Mouse (Mus musculus): ENCODE results near the gene Ptger1.

The Ptger1 gene

DNA sequence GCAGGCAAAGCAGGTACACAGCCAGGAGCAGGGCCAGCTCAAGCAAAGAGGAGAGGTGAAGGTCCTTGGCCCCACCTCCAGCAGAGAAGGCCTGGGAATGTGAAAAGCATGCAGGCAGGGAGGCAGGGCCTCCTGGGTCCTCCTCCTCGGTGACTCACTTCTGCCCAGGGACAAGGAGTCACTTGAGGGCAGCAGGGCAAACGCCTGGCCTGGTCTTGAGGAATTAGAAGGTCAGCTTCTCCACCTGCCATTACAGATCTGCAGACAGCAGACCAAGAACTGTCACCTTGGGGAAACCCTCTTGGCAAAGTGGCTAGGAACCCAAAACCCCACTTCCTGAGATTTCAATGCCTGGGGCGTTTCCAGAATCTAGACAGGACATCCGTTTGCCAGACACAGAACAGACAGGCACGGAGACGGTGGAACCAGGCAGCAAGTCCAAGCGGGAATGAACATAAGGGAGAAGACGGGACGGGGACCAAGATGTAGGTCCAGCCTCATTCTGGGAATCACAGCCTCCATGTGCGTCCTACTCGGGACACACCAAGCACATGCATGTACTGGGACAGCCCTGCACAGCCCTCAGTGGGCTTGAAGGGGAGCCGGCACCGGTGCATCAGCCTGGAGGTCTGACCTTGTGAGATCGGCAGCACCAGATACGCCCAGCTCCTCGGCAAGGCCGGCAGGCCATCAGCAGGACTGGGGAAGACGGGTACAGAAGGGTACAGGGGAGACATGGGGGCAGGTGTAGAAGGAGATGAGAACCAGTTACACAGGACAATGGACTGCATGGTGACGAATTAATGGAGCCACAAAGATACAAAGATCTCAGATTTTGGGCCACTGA, 31.1 kb downstream of the Ptger1 start:
- no peak for DNase-seq (ENCODE audit: low spot score)

DNA sequence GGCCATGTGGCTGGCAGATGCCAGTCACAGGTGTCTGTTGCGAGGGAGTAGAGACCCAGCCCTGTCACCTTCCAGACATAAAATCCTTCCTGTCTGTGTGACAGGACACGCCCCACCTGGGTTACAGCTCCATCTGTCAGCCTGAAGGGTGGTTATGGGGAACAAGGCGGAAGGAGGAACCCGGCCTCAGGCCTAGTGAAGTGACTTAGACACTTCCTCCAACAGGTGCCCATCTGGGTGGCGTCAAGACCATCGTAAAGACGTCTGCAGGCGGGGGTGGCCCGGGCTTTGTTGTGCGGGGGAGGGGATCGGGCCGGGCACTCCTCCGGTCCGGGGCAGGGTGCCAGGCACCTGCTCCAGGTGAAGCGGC, 31.8 kb downstream of the Ptger1 start:
- DNase-seq (ENCODE audit: low spot score), result no peak

DNA sequence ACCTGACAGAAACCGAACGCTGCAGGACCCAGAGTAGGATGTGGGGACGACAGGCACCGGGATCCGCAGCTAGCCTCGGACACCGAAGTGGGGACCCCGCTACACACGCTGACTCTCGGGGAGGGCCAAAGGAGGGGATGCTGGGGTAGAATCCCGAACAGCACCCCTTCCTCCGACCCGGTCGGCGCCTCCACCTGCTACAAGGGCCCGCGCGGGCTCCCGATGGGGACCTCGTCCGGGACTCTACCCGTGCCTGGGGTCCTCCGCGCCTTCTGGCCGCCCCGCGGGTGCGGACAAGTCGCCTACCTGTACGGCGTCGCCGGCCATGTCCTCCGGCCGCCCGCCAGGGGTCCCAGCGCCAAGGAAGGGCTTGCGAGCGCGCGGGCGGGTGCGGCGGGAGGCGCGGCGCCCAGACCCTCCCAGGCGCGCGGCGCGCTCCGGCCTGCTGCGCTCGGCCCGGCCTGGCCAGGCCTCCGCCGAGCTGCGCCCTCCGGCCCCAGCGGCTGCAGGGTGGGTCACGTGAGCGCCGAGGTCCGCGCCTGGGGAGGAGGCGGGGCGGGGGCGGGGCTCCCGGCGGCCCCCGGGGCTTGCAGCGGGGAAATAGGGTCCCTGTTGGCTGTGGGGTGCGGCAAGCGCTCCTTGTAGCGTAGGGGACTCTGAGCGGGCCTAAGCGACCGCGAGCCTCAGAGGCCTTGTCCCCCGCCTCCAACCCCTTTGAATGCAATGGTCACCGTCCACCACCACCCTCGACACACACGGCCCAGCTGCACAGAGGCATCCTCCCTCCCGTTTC, 32.4 kb downstream of the Ptger1 start, which contains the start of gene Pkn1:
Gene Pkn1 (minus strand): TSS at position 519 of the 793 bp plus-strand sequence.
- DNase-seq (ENCODE audit: low spot score), result peak; percentile 62

DNA sequence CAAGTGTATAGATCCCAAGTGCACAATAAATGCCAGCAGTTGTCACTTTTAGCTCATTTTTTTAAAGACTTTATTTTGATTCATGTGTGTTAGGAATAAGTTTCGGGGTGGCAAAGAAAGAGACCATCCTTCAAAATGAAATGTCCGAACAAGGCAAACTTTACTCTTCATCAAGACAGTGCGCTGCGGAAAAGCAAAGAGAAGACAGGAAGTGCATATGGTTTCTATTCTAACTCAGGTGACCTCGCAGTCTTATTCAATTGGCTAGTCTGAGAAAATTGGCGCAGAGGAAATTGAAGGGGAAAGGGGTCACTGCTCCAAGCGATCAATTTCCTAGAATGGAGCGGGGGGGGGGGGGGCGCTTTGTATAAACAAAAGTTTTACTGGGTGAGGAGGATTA, 33.1 kb downstream of the Ptger1 start:
- no peak for DNase-seq (ENCODE audit: low spot score)

DNA sequence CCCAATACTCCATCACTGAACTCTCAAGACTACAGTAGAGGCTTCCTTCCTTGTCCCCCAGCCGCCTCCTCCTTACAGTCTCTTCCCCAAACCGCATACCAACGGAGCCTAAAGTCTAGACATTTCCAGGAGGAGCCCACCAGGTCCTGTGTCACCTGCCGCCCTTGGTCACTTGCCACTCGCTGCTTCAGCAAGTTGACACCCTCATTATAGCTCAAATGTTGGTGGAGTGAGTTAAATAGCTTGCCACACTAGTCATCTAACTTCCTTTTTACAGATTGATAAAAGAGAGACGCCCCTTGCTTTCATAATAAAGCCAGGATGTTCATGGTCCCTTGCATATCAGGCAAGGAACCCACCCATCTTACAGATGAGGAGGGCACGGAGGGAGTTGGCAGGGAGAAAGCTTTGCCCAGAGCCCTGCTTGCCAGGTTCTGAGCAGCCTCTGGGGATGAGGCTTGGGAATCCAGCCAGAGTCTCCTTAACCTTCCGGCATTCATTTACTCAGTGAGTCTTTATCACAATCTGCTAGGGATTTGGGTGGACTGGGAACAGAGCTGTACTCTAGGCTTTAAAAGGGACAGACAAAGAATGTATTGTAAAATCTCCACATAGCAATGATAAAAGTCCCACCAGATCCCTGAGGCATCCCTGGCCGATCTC, 34.1 kb downstream of the Ptger1 start:
- no peak for DNase-seq (ENCODE audit: low spot score)

DNA sequence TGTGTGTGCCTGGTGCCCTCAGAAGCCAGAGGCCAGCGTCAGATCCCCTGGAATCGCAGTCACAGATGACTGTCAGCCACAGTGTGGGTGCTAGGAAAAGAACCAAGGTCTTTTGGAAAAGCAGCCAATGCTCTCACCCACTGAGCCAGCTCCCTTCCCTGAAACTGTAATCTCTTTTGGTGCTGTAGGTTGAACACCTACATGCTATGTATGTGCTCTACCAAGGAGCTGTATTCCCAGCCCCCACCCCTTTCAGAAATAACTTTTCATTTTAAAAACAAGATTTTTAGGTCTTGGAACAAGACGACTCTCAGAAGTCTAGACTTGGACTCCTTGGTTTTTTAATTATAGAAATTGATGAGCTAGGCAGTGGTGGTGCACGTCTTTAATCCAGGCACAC, 36.9 kb downstream of the Ptger1 start:
- no peak for DNase-seq (ENCODE audit: low spot score)

DNA sequence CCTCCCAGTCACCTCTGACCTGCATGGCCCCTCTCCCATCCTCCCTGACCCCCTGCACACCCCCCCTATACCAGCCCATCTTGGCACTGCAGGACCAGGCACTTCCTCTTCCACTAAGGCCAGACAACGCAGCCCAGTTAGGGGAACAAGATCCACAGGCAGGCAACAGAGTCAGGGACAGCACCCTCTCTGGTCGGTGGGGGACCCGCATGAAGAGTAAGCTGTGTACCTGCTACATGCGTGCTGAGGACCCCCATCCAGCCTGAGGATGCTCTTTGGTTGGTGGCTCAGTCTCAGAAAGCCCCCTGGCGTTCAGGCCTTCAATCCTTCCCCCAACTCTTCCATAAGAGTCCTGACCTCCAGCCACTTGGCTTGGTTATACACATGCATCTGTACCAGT, 39.9 kb downstream of the Ptger1 start:
- DNase-seq (ENCODE audit: low spot score), result no peak

DNA sequence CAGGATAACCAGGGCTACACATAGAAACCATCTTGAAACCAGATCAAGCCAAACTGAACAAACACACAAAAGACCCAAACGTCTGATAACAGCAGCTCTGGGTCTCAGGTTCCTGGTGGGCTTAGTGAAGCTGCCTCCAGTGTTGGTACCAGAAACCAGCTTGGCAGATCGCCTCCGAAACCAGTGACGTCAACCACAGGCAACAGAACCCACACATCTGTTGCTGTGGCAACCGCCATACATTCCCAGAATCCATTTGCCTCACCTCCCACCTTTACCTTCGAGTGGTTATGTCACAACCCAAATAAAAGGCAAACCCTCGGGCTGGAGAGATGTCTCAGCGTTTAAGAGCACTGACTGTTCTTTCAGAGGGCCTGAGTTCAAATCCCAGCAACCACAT, 41.1 kb downstream of the Ptger1 start:
- no peak for DNase-seq (ENCODE audit: low spot score)

DNA sequence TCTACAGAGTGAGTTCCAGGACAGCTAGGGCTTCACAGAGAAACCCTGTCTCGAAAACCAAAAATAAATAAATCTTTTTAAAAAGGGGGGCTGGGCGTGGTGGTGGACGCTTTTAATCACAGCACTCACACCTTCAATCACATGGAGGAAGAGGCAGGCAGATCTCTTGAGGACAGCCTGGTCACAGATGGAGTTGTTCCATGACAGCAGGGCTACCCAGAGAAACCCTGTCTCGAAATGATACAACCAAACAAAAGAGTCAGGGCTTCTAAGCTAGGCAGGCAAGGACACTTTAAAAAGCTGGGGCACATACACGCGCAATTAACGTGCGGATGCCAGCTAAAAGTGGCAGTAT, 48.2 kb downstream of the Ptger1 start:
- DNase-seq (ENCODE audit: low spot score), result no peak

DNA sequence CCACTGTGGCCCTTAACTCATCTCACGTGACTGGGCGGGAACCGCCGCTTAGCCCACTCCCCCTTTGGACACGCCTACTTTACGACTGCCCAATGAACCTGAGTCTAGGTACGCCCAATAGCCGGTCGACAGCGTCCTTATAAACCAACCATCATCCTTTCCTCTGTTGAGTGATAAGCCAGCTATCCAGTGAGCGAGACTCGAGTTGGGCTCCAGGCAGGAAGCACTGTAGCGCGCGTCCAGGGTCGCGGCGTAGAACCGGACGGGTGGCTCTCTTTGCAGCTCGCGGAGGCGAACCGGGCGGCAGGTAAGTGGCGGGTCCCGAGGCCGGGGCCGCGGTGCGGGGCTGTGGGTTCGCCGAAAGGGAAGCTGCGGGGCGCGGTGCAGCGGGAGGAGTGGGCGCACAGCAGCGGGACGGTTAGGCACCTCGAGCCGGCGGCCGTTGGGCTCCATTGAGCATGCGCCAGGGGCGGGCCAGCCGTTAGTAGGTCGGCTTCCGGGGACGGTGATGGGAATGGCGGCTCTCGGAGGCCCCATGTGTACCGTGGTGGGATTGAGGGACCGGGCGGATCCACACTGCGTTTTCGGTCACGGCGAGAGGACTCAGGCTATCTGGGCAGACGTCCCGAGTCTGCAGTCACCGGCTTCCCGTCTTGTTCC, 48.7 kb downstream of the Ptger1 start, which contains the start of gene Ddx39:
Gene Ddx39 (plus strand): TSS at position 147 of the 660 bp plus-strand sequence.
- DNase-seq (ENCODE audit: low spot score), result peak; percentile 98

DNA sequence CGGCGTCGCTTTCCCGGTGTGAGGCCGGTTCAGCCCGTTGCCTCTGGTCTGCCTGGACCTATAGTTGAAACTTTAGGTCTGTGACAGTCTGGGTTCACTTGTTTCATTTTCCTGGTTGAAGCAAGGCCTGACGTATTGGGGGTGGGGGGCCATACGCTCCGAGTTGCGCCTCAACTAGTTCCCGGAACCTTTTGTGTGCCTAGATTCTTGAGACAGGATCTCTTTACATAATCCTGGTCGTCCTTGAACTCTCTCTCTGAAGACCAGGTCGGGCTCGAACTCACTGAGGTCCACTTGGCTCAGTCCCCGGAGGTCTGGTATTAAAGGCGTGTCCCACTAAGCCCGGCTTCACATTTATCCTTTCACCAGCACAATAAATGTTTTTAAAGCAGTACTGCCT, 49.3 kb downstream of the Ptger1 start:
- DNase-seq (ENCODE audit: low spot score), result no peak

DNA sequence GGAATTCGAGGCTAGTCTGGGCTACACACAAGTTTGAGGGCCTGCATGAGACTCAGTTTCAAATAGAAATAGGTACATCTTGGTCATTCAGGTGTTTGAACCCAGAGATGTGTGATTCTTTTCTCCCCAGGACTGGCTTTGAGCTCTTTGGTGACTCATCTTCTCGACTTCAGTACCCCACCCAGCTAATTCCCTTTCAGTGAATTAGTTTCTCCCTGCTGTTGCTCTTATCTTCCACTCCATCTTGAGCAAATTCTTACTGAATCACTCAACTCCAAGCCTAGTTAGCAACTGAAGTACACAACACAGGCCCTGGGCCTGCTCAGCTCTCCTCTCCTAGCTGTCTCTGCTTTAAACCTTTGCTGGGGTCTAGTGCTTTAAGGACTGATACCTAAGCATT, 50.1 kb downstream of the Ptger1 start:
- DNase-seq (ENCODE audit: low spot score), result no peak

DNA sequence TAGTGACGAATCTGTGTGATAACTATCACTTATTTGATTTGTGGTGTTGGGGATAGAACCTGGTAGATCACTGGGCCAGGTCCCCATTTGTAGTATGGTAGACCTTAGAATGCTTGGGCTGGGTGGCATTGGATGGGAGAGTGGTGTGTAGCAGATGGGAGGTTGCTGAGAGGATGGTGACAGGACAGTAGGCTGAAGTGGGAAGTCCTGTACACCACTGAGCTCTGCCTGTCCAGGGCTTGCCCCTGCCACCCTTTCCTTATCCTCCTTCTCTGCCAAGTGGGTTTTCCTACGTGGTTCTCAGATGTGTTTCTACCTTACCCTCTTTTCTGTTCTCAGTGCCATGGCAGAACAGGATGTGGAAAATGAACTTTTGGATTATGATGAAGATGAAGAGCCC, 52.6 kb downstream of the Ptger1 start:
- DNase-seq (ENCODE audit: low spot score), result no peak

DNA sequence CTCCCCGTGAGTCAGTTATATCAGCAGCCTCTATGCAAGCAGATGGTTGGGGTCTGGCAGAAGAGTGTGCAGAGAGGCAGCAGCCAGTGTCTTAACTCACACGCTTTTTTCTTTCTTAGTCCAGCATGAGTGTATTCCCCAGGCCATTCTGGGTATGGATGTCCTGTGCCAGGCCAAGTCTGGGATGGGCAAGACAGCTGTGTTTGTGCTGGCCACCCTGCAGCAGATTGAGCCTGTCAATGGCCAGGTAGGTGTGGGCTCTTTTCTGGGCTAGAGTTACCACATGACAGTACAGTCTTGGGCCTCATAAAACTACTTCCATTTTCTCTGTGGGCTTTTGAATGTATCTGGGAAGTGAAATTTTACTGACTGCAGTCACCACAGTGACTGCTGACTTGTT, 53.2 kb downstream of the Ptger1 start:
- DNase-seq (ENCODE audit: low spot score), result no peak

DNA sequence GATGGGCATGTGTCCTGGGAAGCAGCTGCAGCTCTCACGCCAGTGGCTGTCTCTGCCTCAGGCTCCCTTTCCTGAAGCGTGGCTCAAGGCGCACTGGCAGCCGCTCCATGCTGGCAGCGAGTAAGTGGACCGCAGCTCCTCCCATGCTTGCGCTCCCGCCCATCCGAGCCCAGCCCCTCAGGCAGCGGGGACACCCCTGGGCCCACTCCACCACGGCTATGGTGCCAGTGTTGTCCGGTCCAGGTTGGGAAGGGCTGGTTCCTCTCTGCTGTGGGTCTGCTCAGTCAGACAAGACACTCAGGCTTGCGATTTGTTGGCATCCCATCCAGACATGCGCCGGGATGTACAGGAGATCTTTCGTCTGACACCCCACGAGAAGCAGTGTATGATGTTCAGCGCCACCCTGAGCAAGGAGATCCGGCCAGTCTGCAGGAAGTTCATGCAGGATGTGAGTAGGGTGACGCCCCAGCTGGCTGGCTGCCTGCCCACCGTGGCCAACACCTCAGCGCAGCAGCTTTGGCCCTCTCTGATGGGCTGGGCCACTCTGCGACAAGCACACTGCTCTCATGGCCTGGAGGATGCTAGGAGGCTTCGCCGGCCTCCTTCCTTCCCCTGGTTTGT, 55.0 kb downstream of the Ptger1 start:
- no peak for DNase-seq (ENCODE audit: low spot score)
